Mouse (Mus musculus): Measurements from ENCODE around the gene Prmt1.
"Not testable (repeated sequence)": the region's sequence is repeated elsewhere in the genome, so short reads cannot be mapped to it uniquely, and the experiment has no call there.

Prmt1 gene

DNA sequence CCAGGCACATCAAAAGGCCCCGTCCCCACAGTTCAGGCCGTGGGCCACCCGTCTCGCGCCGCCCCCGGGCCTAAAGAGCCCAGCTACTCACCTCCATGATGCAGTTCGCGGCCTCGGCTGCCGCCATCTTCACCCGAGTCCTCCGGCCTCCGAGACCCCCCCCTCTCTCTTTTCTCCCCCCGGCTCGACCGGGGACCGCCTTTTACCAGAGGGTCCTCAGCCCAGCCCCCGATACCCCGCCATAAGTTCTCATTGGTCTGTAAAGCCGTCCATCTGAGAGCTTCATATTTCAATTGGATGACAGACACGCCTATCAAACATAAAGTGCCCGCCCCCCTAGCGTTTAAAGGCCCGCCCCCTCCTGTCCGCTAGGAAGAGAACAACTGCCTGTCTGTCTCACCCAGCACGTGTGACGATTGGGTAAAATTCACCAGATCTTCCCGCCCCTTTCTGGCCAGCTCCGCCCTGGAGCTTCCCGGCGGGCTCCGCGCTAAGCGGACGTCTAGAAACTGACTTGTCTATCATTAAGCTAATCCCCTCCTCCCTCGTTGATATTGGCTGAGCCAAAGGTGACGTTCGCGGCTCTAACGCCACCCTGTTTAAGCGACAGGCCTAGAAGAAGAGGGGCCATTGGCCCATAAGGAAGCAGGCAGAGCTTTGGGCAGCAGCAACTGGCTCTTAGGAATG lies at the start of gene Prmt1:
TSS of gene Prmt1 (minus strand) at position 377 of the 687 bp plus-strand sequence.
- DNase-seq: peak; percentile 94 to 97

DNA sequence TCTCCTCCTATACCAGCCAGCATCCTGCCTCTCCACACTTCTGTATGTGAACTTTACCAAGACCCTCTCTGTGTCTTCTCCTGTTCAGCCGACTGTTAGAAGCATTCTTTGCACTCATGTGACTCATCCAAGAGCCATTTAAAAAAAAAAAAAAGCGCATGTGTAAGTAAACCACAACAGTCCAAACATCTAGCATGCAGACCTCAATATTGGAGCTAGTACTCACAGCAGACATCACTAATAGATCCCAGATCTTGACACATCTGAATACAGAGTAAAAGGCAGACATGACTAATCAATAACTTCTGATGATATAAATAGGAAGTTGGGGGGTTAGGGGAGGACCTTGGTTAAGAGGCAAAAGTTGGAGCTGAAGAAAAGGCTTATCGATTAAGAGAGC lies 49.3 kb upstream of the Prmt1 start:
- DNase-seq: no peak

DNA sequence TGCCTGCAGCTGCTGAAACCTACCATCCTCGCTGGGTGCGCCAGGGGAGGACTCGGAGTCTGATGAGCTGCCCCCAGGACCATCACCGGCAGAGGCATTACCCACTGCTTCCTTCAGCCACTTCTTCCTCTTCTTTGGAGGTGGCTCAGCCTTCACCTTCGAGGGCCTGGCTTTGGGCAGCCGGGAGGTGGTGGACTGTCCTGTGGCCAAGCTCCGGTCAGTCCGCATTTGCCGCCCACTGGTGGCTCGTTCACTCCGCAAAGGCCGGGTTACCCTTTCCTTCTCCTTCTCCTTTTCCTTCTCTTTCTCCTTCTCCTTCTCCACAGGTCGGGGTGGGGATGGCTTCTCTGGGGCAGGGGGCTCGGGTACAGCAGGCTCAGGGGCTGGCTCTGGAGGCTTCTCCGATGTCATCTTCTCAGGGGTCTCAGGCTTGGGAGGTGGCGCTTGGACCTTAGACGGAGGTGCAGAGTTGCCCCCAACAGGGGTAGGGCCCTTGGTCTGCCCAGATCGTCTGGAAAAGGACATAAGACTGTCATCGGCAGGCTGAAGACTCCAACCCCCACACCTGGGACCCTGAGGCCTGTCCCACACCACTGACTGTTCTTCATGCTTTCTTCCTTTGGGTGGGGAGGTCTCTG lies 47.5 kb upstream of the Prmt1 start:
- DNase-seq: no peak

DNA sequence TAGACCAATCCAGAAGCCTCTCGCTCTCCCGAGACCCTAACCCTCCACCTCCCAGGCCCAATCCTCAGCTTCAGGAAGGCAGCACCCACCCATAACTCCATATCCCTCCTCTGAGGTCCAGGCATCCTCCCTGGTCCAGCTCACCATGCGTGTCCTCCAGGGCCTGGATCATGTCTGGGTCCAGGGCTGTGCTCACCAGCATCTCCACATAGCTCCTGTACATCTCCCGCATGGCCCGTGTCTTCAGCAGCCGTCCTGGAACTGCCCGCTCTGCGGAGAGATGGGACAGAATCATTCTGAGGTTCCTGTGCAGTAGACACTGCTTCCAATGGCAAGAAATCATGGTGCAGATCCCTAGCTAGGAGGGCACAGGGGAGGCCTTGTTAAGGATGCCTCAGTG lies 44.5 kb upstream of the Prmt1 start:
- DNase-seq: no peak

DNA sequence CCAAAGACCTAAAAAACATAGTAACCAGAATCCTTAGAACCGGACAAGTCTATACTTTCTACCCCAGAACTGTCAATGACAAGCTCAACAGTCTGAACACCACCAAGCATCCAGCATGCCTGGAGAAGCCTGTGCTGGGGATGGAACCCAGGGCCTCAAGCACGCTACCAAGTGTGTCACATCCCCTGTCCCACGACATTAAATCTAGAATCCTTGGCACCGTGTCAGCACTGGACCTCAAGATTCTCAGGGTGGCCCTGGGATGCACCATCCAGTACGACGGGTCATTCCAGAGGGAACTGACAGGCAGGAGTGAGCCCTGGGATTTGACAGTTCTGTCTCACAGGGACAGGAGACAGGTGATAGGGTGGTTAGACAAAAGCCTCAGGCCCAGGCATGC lies 43.6 kb upstream of the Prmt1 start:
- no peak for DNase-seq

DNA sequence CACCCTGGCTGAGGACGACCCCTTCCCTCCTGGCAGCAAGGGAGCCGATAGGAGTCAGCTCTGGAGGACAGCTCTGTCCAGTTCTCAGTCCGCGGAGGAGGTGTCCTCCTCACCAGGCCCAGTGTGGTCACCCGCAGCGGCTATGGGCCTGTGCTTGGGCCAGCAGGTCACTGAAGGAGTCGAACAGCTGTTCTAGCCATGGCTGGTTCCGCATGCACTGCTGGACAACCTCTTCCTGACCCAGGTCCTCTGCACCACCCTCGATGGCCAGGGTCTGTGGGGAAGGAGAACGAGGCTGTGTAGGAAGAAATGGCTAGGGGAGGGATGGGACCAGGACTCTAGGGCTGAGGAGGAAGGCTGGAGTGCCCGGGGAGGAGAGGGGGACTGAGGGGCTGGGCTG lies 42.0 kb upstream of the Prmt1 start:
- no peak for DNase-seq

DNA sequence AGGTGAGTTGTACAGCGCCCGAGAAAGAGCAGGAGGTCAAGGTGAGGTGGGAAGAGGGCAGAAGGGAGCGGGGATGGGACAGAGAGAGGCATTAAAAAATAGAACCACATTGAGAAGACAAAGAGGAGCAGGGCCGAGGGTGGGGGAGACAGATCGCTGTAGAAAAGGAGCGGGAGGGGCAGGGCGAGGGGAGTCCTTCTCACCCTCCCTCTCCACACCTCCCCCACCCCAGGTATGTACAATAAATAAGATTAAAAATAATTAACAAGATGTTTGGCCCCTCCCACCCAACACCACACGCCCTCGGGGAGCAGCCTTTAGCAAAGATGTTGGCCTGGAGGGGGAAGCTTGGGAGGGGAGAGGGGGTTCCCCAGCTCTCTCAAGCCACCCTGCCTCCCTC lies 41.4 kb upstream of the Prmt1 start:
- DNase-seq: no peak

DNA sequence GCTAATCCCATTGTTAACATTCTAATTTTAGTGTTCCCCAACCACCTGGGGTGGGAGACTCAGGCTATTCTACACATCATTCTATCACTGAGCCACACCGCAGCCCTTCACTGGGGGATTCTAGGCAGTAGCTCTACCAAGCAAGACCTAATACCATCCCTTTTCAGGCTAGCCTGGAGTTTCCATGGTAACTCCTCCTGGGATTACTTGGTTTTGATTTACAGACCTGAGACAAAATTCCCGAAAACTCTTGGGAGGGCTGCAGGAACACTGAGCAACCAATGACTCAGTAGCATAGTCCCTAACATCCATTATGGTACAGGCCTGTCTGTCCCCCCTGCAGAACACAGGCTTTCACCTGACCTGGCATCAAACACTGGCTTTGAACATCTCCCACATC lies 39.9 kb upstream of the Prmt1 start:
- DNase-seq: no peak

DNA sequence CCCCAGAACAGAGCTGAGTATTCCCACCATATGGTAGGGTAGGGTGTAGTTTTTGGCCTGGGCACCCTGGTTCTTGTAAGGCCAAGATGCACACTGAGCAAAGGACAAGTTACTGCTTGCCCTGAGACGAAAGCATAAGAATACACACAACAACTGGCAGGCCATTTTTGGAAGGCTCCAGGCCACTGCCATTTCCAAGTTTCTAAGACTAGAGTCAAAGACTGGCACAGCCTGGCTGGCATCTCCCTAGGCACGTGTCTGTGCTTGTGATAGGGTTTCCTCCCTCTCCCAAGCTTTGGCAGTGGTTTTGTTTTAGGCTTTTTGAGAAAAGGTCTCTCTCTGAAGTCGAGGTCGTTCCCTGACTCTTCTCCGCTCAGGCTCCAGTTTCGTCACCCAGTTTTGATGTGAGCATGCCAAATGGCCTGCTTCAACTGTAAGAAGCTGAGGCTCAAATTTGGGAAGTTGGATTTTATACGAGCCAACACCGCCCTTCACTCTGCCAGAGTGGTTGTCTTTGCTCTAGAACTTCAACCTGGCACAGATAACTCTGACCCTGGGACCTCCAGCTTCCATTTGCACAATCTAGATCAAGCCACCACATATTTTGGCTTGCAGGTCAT lies 39.3 kb upstream of the Prmt1 start:
- DNase-seq: no peak

DNA sequence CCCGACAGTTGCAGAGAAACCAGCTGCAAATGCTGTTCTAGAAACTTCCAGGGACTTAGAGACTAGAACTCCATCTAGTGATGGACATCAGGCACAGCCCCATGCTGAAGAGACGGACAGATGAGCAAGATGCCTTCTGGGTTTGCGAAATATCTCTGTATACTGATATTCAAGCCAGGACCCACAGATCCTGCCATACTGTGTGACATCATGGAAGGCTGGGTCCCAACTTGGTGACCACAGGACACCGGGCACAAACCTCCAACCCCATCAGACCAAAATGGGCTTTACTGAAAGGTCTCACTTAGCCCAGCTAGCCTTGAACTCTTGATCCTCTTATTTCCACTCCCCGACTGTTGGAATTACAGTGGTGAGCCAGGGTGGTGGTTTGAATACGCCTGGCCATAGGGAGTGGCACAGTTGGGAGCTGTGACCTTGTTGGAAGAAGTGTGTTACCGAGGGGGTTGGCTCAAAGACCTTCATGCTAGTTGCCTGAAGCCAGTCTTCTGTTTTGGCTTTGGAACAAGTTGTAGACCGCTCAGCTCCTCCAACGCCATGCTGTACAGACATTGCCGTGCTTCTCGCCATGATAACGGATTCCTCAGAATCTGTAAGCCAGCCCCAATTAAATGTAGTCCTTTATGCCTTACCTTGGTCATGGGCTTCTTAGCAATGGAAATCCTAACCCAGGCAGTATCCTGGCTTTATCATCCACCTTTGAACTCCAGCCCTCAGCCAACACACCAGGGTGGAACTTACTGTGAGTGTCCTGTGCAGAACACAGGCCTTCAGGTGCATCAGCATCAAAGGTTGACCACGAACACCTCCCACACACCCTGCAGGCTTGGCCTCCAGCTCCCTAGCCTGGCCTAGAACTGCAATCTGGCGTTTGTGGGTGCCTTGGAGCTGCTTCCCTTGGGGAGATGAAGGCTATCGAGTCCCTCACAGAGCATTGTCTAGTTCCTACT lies 38.2 kb upstream of the Prmt1 start:
- no peak for DNase-seq

DNA sequence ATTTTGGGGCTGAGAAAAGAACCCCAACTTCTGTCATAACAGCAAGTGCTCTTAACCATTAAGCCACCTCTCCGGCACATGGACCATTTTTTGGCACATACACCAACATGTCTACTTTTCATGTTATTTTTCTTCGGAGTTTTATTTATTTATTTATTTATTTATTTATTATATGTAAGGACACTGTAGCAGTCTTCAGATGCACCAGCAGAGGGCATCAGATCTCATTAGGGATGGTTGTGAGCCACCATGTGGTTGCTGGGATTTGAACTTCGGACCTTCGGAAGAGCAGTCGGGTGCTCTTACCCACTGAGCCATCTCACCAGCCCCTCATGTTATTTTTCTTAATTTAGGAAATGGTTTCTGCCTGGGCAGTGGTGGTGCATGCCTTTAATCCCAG lies 37.3 kb upstream of the Prmt1 start:
- DNase-seq: not testable (repeated sequence)

DNA sequence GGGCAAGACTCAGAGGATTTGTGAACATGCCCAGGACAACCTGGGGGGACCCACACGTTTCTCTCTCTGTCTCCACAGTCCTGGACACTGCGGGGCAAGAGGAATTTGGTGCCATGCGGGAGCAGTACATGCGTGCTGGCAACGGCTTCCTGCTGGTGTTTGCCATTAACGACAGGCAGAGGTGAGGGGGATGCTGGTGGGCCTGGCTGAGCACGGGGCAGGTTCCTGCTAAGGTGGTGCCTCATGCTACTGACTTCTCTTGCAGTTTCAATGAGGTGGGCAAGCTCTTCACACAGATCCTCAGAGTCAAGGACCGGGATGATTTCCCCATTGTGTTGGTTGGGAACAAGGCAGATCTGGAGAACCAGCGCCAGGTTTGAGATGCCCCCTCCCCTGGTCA lies 33.9 kb upstream of the Prmt1 start:
- DNase-seq: no peak

DNA sequence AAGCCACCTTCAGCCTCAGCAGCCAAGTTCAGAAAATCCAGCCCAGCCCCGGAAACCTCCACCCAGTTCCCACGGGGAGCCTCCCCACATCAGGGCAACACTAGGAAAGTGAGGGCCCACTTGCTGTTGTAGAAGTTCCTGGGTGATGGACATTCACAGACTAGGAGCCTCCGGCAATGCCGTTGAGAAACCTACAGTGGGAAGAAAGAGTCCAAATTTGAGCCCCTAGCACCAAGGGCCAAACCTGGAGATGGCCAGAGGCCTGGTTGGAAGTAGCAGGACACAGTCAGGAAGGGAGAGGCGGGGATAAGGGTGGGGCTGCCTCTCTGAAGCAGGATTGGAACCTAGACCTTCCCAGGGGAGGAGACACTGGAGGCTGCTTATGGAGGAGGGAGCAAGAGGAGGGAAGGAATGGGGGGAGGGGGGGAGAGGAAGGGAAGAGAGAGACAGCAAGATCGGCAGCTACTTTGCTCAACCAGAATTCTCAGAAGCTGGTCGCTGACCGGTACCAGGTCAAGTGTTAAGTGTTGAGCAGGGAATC lies 32.7 kb upstream of the Prmt1 start:
- DNase-seq: no peak

DNA sequence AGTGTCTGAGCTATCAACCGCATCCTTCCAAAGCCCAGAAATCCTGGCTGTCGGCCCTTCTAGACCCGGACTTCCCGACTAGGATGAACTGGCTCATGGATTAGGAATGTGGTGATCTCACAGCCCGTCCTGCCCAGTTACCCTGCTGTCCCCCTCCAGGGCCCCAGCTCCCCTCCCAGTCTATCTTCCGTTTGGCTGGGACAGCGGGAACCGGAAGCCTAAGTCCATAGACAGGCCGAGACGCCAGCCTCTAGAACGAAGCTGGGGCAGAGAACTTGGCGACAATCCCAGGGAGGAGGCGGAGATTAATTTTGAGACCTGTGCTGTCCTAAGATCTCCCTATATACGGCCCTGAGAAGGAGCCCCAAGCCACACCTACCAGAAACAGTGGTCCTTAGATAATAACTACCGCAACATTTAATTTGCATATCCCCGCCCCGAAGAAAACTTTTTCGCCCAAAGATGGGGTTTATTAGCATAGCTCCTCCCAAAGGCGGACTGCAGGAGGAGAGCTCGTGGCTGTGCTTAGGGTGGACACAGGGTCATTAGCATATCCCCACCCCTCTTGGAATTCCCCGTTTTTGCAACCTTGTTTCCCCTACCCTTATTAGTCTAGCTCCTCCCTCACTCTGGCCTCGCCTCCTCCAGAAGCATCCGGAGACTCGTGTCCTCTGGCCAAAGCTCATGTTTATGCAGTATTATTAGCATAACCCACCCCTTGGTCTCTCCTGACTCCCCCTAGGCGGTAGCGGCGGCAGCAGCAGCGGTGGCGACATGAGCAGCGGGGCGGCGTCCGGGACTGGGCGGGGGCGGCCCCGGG lies 31.1 kb upstream of the Prmt1 start, which contains the start of gene Rras:
TSS of gene Rras (plus strand) at position 720 of the 820 bp plus-strand sequence.
- peak; percentile 77 to 83 for DNase-seq

DNA sequence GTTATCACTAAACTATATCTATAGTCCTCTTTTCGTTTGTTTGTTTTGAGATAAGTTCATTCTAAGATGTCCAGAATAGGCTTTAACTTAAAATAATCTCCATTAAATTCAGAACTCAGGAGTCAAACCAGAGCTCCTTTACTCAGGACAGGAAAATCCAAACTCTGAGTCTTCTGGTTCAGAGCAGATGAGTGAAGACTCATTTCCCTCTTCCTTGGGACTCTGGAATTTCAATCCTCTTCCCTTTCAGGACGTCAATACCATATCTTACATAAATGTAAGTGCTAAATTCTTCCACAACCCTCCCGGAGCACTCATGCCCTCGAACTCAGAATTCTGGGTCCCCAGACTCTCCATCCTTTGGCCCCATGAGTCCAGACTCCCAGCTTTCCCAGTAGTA lies 30.4 kb upstream of the Prmt1 start:
- DNase-seq: no peak

DNA sequence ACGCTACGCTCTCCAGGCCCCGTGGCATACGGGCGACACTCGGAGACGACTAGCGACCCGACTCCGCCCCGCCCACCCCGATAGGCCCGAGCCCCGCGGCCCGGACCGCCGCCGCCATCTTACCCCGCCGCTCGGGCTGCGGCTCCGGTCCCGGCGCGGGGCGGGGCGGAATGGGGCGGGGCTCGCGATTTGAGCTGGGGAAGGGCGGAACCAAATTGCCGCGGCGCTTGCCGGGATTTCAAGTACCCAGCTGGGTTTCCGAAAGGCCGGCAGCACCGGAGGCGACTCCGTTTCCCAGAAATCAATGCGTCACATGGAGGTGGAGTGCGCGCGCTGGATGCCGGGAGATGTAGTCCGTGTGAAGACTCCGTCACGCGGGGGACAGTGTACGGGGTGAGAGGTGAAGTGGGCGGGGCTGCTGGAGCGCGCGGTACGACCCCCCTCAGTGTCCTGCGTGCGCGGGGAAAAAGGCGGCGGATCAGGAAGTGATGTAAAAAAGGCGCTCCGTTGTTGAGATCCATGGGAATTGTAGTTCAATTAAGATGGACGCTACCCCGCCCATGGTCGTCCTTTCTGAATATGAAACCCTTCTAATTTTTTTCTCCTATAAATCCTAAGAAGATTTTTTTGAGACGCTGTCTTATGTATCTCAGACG lies 29.7 kb upstream of the Prmt1 start, which contains the start of gene Scaf1:
TSS of gene Scaf1 (minus strand) at position 407 of the 656 bp plus-strand sequence.
- peak; percentile 98 to 99 for DNase-seq

DNA sequence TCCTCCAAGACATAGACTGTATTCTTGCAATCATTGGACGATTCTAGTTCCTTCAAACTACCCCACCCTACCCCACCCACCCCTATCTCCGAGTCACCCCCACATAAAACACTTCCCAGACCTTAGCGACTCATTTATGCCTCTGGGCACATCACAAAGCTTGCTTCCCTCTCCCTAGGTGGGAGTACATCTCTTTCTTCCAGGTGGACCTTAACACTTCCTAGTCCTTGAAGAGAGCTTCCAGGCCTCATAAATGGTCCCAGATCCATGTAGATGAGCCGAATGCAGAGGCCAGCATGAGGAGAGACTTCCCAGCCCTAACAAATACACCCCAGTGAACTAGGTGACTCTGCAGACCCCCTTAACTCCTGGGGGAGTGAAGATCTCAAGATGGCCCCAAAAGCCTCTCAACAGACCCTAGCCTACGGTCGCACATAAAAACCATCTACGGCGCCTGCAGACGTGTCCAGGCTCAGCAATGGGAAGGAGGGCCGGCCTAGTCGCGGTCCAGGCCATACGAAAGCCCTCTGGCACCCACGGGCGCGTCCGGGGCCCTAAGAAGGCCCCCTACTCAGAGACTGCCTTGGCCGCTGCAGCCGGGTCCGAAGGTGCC lies 29.1 kb upstream of the Prmt1 start:
- DNase-seq: no peak

DNA sequence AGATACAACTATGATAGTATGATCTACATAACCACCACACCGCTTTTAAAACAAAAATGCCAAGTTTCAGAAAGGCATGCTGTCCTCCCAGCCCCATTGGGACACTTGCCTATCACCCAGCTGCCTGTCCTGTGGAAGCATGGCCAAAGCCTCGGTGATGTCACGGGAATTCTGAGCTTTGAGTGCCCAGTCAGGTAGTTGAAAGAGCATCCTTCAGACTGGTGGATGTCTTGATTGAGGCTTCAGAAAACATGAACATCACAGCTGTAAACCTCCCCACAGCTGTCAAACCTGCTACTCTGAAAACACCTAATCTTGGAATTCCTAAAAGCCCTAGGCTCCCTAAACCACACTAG lies 27.7 kb upstream of the Prmt1 start:
- no peak for DNase-seq

DNA sequence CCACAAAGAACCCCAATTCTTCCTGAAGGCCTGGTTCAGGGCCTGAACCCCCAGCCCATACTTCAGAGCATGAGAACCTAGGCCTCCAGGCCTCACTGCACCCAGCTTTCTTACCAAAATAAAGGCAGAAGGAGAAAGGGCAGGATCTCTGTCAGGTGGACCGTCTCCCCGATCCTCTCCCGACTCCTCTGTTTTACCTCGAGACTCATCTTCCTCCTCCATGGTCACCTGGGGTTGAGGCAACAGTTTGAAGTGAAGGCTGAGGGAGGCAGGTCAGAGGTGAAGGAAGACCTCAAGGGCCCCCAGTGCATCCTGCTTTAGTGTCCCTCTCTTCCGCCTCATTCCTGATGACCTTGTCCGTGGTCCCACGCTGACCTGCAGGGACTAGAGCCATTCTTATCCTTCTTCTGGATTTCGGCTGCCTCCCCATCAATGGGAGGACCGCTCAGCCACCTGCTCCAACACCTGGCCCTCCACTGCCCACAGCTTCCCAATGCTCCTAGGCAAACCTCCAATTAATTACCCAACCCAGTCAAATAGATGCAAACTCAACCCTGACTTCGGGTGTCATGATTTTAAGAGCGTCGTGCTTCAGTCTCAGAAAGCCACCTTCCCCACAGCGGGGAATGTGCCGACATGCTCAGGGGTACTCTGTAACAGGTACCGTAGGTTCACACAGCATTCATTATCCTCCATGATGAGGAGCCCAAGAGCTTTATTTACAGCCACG lies 27.2 kb upstream of the Prmt1 start:
- DNase-seq: no peak

DNA sequence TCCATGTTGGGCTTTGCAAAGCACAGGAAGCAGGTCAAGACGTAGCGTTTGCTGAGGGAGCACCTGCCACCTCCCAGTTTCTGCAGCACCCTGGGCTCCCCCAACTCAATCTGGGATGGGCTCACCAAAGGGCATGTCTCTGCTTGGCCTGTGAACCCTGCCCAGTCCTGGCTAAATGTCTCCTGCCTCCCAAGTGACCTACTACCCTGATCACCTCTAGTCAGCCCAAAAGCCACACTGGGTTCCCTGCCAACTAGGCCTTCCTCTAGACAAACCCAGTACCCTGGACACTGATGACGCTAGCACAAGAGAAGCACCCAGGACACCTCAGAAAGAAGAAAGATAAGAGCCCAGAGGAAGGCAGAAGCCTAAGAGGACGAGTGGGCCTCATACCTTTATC lies 26.5 kb upstream of the Prmt1 start:
- no peak for DNase-seq

Data from spleen, adult 18-20 months (tissue).